Mouse (Mus musculus) frontal cortex, postnatal 10 days (tissue): ENCODE data around the gene Phf20.

Experiments
- DNase-seq, 2 experiments: peaks; one replicate each; pipeline ENCODE4 v3.0.0; 2022; ENCODE audit warnings: low spot score in 2 of 2, mixed read lengths in 1 of 2

Gene Phf20

GRCm38 (mm10) chr2:156263204-156263893 lies 67.1 kb downstream of the Phf20 start:
- no peak for DNase-seq

- no peak for DNase-seq
Measured at GRCm38 (mm10) chr2:156267636-156268035, 71.4 kb downstream of the Phf20 start.

DNA sequence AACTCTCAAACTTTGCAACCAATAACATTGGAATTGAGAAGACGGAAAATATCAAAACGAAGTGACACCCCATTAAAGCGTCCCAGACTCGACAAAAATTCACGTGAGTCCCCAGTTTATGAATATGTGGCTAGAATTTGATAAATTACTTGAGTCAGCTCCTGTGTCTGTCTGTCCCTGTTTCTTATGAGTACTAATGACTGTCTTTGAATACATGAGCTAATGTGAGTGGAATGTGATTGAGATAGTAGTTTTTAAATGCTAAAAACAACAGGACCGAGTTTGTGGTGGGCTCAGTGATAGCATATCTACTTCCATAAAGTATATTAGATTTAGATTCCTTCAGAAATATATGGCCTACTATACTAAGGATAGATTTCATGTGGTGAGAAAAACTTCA lies 76.3 kb downstream of the Phf20 start:
- no peak for DNase-seq

GRCm38 (mm10) chr2:156278226-156279017 lies 82.2 kb downstream of the Phf20 start:
- DNase-seq, result peak; percentile 64 to 78

GRCm38 (mm10) chr2:156281227-156281626 lies 85.0 kb downstream of the Phf20 start:
- DNase-seq, result no peak

DNA sequence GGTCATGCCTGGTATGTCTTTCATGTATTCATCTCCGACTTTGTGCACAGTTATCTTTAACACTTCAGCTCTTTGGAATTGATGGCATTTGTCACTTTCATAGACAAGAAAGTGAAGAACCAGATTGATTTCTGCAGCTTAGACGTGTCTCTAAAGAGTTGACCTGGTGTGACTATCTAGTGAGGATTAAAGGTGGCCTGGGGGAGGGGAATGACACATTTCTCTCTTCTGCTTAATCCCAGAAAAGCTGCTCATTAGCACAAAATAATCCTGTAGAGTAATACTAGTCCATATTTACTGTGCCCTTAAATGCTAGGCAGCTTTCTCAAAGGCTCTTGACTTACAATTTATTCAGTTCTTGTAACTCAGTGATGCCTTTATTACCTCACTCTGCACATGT lies 88.9 kb downstream of the Phf20 start:
- no peak for DNase-seq

GRCm38 (mm10) chr2:156286733-156287132 lies 90.5 kb downstream of the Phf20 start:
- DNase-seq, result no peak

DNA sequence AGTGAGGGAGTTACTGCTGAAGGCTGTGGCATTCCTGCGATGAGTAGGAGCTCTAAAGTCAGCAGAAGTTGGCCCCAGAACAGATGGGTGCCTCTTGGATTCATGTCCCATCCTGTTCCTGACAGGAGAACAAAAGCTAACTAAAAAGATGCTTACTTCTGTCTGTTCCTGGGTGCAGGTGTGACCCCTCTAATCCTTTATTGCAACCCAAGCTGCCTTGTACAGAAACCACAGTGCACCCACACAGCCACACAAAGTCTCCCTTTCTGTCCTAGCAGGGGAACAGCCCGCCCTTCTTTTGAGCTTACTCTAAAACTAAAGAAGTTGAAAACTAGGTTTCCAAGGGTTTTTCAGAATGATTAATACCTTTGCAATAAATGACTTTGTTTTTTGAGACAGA lies 92.0 kb downstream of the Phf20 start:
- no peak for DNase-seq

GRCm38 (mm10) chr2:156289552-156290160 lies 93.4 kb downstream of the Phf20 start:
- DNase-seq, result no peak

- no peak for DNase-seq
Measured at GRCm38 (mm10) chr2:156291998-156292397, 95.7 kb downstream of the Phf20 start.

GRCm38 (mm10) chr2:156295601-156296063 lies 99.4 kb downstream of the Phf20 start:
- DNase-seq, result no peak

GRCm38 (mm10) chr2:156296190-156296589 lies 99.9 kb downstream of the Phf20 start:
- no peak for DNase-seq

DNA sequence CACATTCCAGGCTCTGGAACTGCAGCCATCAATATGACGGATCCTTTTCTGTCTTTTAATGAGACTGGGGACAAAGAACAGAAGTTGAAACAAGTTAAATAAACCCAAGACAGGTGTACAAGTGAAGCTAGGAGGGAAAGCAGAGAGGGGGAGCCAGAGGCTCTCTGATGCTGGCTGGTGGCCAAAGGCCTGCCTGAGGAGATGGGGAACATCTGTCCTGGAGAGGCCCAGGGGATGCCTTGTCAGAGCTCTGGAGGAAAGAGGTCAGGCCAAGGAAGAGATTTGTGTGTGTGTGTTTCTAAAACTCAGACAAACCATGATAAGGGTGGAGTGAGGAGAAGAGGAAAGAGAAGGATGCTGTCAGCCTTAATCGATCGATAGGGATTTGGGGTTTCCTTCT lies 101.4 kb downstream of the Phf20 start:
- DNase-seq, result no peak

- DNase-seq, result no peak
Measured at GRCm38 (mm10) chr2:156298458-156298857, 102.2 kb downstream of the Phf20 start.

DNA sequence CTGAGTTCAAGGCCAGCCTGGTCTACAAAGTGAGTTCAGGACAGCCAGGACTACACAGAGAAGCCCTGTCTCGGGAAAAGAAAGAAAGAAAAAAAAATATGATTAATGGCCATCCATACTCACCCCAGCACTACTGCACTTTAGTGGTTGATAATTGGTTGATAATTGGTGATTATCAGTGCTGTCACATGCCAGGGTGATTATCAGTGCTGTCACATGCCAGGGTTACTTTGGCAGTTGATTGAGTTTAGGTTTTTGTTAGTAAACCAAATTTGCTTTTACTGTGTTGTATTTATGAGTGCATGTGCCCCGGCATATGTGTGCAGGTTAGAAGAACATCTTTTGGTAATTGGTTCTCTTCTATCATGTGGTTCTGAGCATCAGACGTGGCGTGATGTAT lies 105.8 kb downstream of the Phf20 start:
- no peak for DNase-seq

- no peak for DNase-seq
Measured at GRCm38 (mm10) chr2:156304351-156304750, 108.1 kb downstream of the Phf20 start.

DNA sequence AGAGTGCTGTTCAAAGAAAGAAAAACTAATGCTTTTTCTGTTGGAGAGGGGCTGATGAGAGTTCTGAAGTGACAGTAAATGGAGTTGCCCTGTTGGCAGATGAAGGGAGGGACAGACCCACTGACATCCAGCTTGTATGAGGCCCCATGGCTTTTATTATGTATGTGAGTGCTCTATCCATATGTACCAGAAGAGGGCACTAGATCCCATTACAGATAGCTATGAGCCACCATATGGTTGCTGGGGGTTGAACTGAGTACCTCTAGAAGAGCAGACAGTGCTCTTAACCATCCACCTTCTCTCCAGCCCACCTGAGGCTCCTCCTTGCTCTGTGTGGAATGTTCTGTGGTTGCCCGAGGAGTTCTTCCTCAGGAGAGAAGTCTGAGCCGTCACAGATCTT lies 109.6 kb downstream of the Phf20 start:
- no peak for DNase-seq

DNA sequence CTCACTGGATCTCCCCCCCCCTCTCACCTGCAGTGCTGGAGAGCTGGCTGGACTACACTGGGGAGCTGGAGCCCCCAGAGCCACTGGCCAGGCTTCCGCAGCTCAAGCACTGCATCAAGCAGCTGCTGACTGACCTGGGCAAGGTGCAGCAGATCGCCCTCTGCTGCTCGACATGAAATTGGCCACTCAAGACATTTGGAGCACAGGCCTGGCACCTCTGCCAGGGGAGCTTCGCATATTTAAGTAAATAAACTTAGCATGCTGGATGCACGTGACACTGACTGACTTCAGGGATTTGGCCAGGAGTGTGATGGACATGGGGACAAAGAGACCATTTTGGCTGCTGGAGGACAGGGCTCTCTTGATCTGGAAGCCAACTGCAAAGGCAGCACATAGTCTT lies 111.0 kb downstream of the Phf20 start:
- no peak for DNase-seq

- no peak for DNase-seq
Measured at GRCm38 (mm10) chr2:156309948-156310347, 113.7 kb downstream of the Phf20 start.

DNA sequence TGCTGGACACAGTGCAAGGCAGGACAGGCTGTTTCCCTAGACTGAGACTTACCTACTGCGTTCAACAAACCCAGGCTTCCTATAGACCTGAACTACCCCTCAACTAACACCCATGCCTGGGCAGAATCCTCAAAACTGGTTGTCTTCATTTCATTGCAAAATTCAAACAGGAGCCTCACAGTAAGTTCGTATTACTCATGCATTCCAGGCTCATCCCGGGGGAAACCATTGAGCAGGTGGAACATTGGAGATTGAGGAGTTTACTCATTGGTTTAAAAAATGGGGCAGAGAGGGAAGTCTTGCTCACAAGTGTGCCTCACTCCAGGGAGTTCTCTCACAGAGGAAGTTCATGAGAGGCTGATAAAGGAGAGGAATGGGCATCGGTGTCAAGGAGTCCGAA lies 114.2 kb downstream of the Phf20 start:
- no peak for DNase-seq

GRCm38 (mm10) chr2:156310945-156311344 lies 114.7 kb downstream of the Phf20 start:
- no peak for DNase-seq

- DNase-seq, result no peak
Measured at GRCm38 (mm10) chr2:156311441-156311840, 115.2 kb downstream of the Phf20 start.

- peak in 1 of 2 experiments; percentile 59 for DNase-seq
Measured at GRCm38 (mm10) chr2:156311841-156312291, 115.6 kb downstream of the Phf20 start.
